Mouse (Mus musculus) liver, postnatal 0 days (tissue): ENCODE measurements around the gene Sh2d4b. TPM values are rescaled to one million over a fixed set of nuclear protein-coding genes. Genes with fewer than 3 reads are reported as not detected.

Experiments used
- ATAC-seq: fragments of 200-750 bp; cut with Nextera tagmentation; 2 replicates; pipeline ENCODE4 v1.8.0; 2017; ENCODE audit warnings: mild to moderate bottlenecking, moderate library complexity
- DNase-seq: peaks from one replicate; pipeline ENCODE4 v3.0.0-alpha.2; 2016
- H3K27ac ChIP-seq: fragments of 300-500 bp; sonication (generic); 2 replicates; pipeline ENCODE4 v1.5.1; 2014; ENCODE audit warnings: antibody characterized with exemption, moderate library complexity, mild to moderate bottlenecking, low read depth
- H3K27me3 ChIP-seq: fragments of 300-500 bp; sonication (generic); 2 replicates; pipeline ENCODE4 v1.6.1; 2014; ENCODE audit warnings: low read length, control low read depth, mixed read lengths; ENCODE audit not compliant: insufficient read depth
- H3K36me3 ChIP-seq: fragments of 300-500 bp; sonication (generic); replicated peaks from 2 replicates; pipeline ENCODE4 v1.6.1; 2014; ENCODE audit warnings: mild to moderate bottlenecking, control low read depth, low read length, moderate library complexity, mixed read lengths; ENCODE audit not compliant: insufficient read depth
- H3K4me1 ChIP-seq: fragments of 300-500 bp; sonication (generic); 2 replicates; pipeline ENCODE4 v1.6.1; 2014; ENCODE audit warnings: antibody characterized with exemption, mild to moderate bottlenecking, control low read depth; ENCODE audit not compliant: insufficient read depth
- H3K4me2 ChIP-seq: fragments of 300-500 bp; sonication (generic); 2 replicates; pipeline ENCODE4 v1.6.1; 2014; ENCODE audit warnings: low read depth, mild to moderate bottlenecking, low read length, moderate library complexity, mixed read lengths
- H3K4me3 ChIP-seq: fragments of 300-500 bp; sonication (generic); 2 replicates; pipeline ENCODE4 v1.5.1; 2014; ENCODE audit warnings: low read depth, low read length
- H3K9ac ChIP-seq: fragments of 300-500 bp; sonication (generic); replicated peaks from 2 replicates; pipeline ENCODE4 v1.6.1; 2014; ENCODE audit warnings: mild to moderate bottlenecking, moderate library complexity
- H3K9me3 ChIP-seq: fragments of 300-500 bp; sonication (generic); 2 replicates; pipeline ENCODE4 v1.6.1; 2016; ENCODE audit warnings: mild to moderate bottlenecking, control low read depth, low read length, mixed read lengths
- CTCF ChIP-seq: sonication (generic); IDR thresholded peaks from 2 replicates; pipeline ENCODE4 v1.5.1; 2016; ENCODE audit warnings: antibody characterized with exemption, low read depth
- EP300 ChIP-seq: IDR thresholded peaks from 2 replicates; pipeline ENCODE4 v1.6.1; 2016; ENCODE audit warnings: antibody characterized with exemption, low read depth, mild to moderate bottlenecking
- WGBS: fragments of 180-500 bp; shearing (Covaris S2); extraction: QIAGEN DNeasy Blood & Tissue Kit; methylation state at CpG from one replicate; pipeline ENCODE4 v1.1.7; 2014; ENCODE audit not compliant: insufficient replicate concordance; 5-methylcytosine and 5-hydroxymethylcytosine counted together
- polyA plus RNA-seq: library from polyadenylated mRNA; unstranded; fragments of >200 nt; fragmentation: Nextera tagmentation; extraction: Ambion mirVana; gene quantifications from 2 replicates; pipeline ENCODE4 v1.2.1, GENCODE M21; 2015

The Sh2d4b gene
- polyA plus RNA-seq, 1 experiment from 2014 or later, result 0.13 TPM

- no peaks in the 10 kb centered on the region for H3K9me3 ChIP-seq
- 19% methylated on average over 10 of the region's 10 CpGs for WGBS
- H3K4me3 ChIP-seq, result no peak overlapping the region
- ATAC-seq (peak; percentile 90), DNase-seq (peak; percentile 66)
- no peaks in the 10 kb centered on the region for H3K27me3 ChIP-seq
- peaks cover 9% of the 10 kb centered on the region; the same call in 1 of the 2 replicates for H3K36me3 ChIP-seq
- peaks cover 76% of the 10 kb centered on the region for H3K4me1 ChIP-seq
- peak overlapping the region; percentile 51 for H3K4me2 ChIP-seq
- H3K9ac ChIP-seq, result peak overlapping the region; percentile 3
- TF ChIP-seq EP300 (0 out of 2 replicates have a peak, but pooled peaks have one; percentile 41), CTCF (no peak)
- H3K27ac ChIP-seq, result peak overlapping the region; percentile 95
These were observed 31.5 kb upstream of the Sh2d4b start for GRCm38 (mm10) chr14:40924378-40925113.

- Histone ChIP-seq H3K4me3 (no peak overlapping the region), H3K9ac (no peak overlapping the region), H3K4me2 (no peak overlapping the region), H3K4me1 (peaks cover 62% of the 10 kb centered on the region), H3K27ac (no peak overlapping the region), H3K36me3 (peaks cover 20% of the 10 kb centered on the region; the same call in 1 of the 2 replicates), H3K9me3 (no peaks in the 10 kb centered on the region), H3K27me3 (no peaks in the 10 kb centered on the region)
- ATAC-seq (no peak), DNase-seq (no peak)
- TF ChIP-seq EP300, result no peak
- TF ChIP-seq CTCF, result no peak
- WGBS, result 67% methylated on average over 1 of the region's 1 CpGs
These were observed 28.2 kb upstream of the Sh2d4b start for GRCm38 (mm10) chr14:40921241-40921640.

GRCm38 (mm10) chr14:40919521-40919920 lies 26.5 kb upstream of the Sh2d4b start:
- Histone ChIP-seq H3K27me3 (no peaks in the 10 kb centered on the region), H3K4me3 (no peak overlapping the region), H3K9me3 (no peaks in the 10 kb centered on the region), H3K9ac (no peak overlapping the region), H3K4me2 (no peak overlapping the region), H3K4me1 (peaks cover 48% of the 10 kb centered on the region), H3K36me3 (peaks cover 33% of the 10 kb centered on the region), H3K27ac (peak overlapping the region; percentile 48; the same call in 1 of the 2 replicates)
- ATAC-seq (no peak; the same call in 1 of the 2 replicates), DNase-seq (no peak)
- WGBS, result 48% methylated on average over 7 of the region's 7 CpGs
- TF ChIP-seq CTCF, result no peak
- TF ChIP-seq EP300, result no peak

GRCm38 (mm10) chr14:40918477-40918876 lies 25.4 kb upstream of the Sh2d4b start:
- DNase-seq, result no peak
- Histone ChIP-seq H3K4me2 (no peak overlapping the region), H3K9me3 (no peaks in the 10 kb centered on the region), H3K36me3 (peaks cover 44% of the 10 kb centered on the region), H3K4me3 (no peak overlapping the region), H3K27ac (peak overlapping the region; percentile 29; the same call in 1 of the 2 replicates), H3K4me1 (peaks cover 38% of the 10 kb centered on the region), H3K27me3 (no peaks in the 10 kb centered on the region), H3K9ac (peak overlapping the region; percentile 34; the same call in 1 of the 2 replicates)
- TF ChIP-seq CTCF (no peak), EP300 (no peak)
- ATAC-seq, result no peak
- WGBS, result 75% methylated on average over 5 of the region's 7 CpGs

- 0% methylated on average over 1 of the region's 1 CpGs for WGBS
- H3K9me3 ChIP-seq, result no peaks in the 10 kb centered on the region
- H3K4me3 ChIP-seq, result no peak overlapping the region
- peaks cover 32% of the 10 kb centered on the region for H3K4me1 ChIP-seq
- H3K36me3 ChIP-seq, result peaks cover 49% of the 10 kb centered on the region
- ATAC-seq (peak; percentile 72), DNase-seq (peak; percentile 93)
- no peak overlapping the region for H3K4me2 ChIP-seq
- no peak overlapping the region for H3K9ac ChIP-seq
- H3K27me3 ChIP-seq, result no peaks in the 10 kb centered on the region
- TF ChIP-seq EP300, result no peak
- peak; percentile 99 for TF ChIP-seq CTCF
- no peak overlapping the region for H3K27ac ChIP-seq
These were observed 24.6 kb upstream of the Sh2d4b start for GRCm38 (mm10) chr14:40917632-40918031.

GRCm38 (mm10) chr14:40916667-40917066 lies 23.6 kb upstream of the Sh2d4b start:
- H3K36me3 ChIP-seq, result peaks cover 45% of the 10 kb centered on the region
- H3K9me3 ChIP-seq, result no peaks in the 10 kb centered on the region
- H3K4me2 ChIP-seq, result no peak overlapping the region
- peaks cover 23% of the 10 kb centered on the region for H3K4me1 ChIP-seq
- no peaks in the 10 kb centered on the region for H3K27me3 ChIP-seq
- 87% methylated on average over 15 of the region's 15 CpGs for WGBS
- no peak overlapping the region for H3K4me3 ChIP-seq
- H3K9ac ChIP-seq, result no peak overlapping the region
- H3K27ac ChIP-seq, result no peak overlapping the region
- TF ChIP-seq EP300 (no peak), CTCF (no peak)
- ATAC-seq (no peak), DNase-seq (no peak)
